Mouse (Mus musculus) thymus, adult 2 months (tissue): Measurements from ENCODE around the gene Mad1l1.

ENCODE experiments used
- CTCF ChIP-seq: fragments of 200-500 bp; IDR thresholded peaks from 2 replicates; pipeline ENCODE4 v1.5.1; 2012; ENCODE audit warnings: mild to moderate bottlenecking, control low read depth, low read length, moderate library complexity, borderline replicate concordance; ENCODE audit not compliant: control insufficient read depth, poor library complexity, insufficient read depth; ENCODE audit errors: extremely low read depth
- POLR2A ChIP-seq: fragments of 200-500 bp; IDR thresholded peaks from 2 replicates; pipeline ENCODE4 v1.6.1; 2012; ENCODE audit warnings: mild to moderate bottlenecking, low read length, control low read depth, moderate library complexity; ENCODE audit not compliant: control insufficient read depth, poor library complexity, insufficient read depth; ENCODE audit errors: extremely low read depth

DNA sequence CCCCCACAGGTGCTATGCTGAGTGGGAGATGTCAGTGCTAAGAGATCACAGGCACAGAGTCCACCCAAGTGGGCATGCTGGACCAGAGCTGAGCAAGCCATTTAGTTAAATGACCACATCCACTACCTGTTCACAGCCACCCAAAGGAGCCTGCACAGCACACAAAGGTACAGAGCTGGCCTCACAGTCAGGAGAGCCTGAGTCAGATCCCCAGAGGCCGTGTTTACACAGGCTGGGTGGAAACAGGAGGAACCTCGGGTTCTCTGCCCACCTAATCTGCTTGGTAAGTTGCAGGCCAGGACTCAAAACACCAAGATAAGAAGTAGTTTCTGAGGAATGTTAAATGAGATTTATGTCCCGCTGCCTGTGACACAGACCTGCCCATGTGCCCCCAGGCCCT is 211.3 kb downstream of the Mad1l1 start:
- no peak for TF ChIP-seq POLR2A
- TF ChIP-seq CTCF: no peak
